In genomic region chr6:83582938-83583270, GRCm38 (mm10) we compare ENCODE assay signal across 9 mouse cellular contexts. TPM values are rescaled to one million over a fixed set of nuclear protein-coding genes. Genes with fewer than 3 reads are reported as not detected.
DNase-seq lines count a peak whose midpoint lies in the region; ATAC-seq lines count a peak whose summit lies in the region.
"Had no signal": no experiment of that assay in that cellular context is flagged by ENCODE, and none has a peak within 500 bp of the region (broad histone marks: within the 10 kb centered on the region; RNA-seq: fewer than 3 reads in every experiment).

No protein-coding gene starts in this region.

- peaks cover 5% of the 10 kb centered on the region; the same call in 1 of the 2 replicates for H3K4me1 ChIP-seq in forebrain, embryonic 15.5 days
- no peaks in the 10 kb centered on the region for H3K4me1 ChIP-seq in intestine, embryonic 15.5 days (replicated peaks)
- H3K4me1 ChIP-seq: limb, embryonic 12.5 days had no signal

- 0 out of 2 replicates have a peak, but pooled peaks cover 4% of the 10 kb centered on the region for H3K27me3 ChIP-seq in forebrain, embryonic 15.5 days
- H3K27me3 ChIP-seq in intestine, embryonic 15.5 days (replicated peaks) = no peaks in the 10 kb centered on the region

- H3K4me2 ChIP-seq in forebrain, embryonic 15.5 days (replicated peaks) = no peak overlapping the region
- H3K4me2 ChIP-seq in intestine, embryonic 15.5 days (replicated peaks) = no peak overlapping the region
- H3K4me2 ChIP-seq: limb, embryonic 12.5 days had no signal

- H3K9ac ChIP-seq in forebrain, embryonic 15.5 days (replicated peaks) = no peak overlapping the region
- no peak overlapping the region for H3K9ac ChIP-seq in intestine, embryonic 15.5 days
- H3K9ac ChIP-seq: limb, embryonic 12.5 days had no signal

- no peak overlapping the region for H3K4me3 ChIP-seq in forebrain, embryonic 15.5 days
- no peak overlapping the region for H3K4me3 ChIP-seq in intestine, embryonic 15.5 days (replicated peaks)
- H3K4me3 ChIP-seq: limb, embryonic 12.5 days had no signal

- peak; percentile 55; the same call in 1 of the 2 replicates for ATAC-seq in forebrain, embryonic 15.5 days (replicated peaks)
- ATAC-seq in intestine, embryonic 15.5 days = peak; percentile 45; the same call in 1 of the 2 replicates

- WGBS in forebrain, embryonic 15.5 days = 1% methylated on average over 6 of the region's 6 CpGs
- 3% methylated on average over 6 of the region's 6 CpGs for WGBS in intestine, embryonic 15.5 days

- no peaks in the 10 kb centered on the region for H3K9me3 ChIP-seq in forebrain, embryonic 15.5 days
- H3K9me3 ChIP-seq in intestine, embryonic 15.5 days = no peaks in the 10 kb centered on the region
- H3K9me3 ChIP-seq: limb, embryonic 12.5 days had no signal

- no peaks in the 10 kb centered on the region for H3K36me3 ChIP-seq in forebrain, embryonic 15.5 days
- H3K36me3 ChIP-seq in intestine, embryonic 15.5 days = no peaks in the 10 kb centered on the region
- H3K36me3 ChIP-seq: limb, embryonic 12.5 days had no signal

- H3K27ac ChIP-seq in forebrain, embryonic 15.5 days (replicated peaks) = no peak overlapping the region
- no peak overlapping the region for H3K27ac ChIP-seq in intestine, embryonic 15.5 days
- H3K27ac ChIP-seq: limb, embryonic 12.5 days had no signal

- peak; percentile 43 for DNase-seq in adrenal gland, postnatal 10 days
- DNase-seq in adrenal gland, postnatal 4 days (ENCODE audit: low spot score in 2 of 2) = no peak
- peak; percentile 36 to 43 for DNase-seq in B cell, adult 2 months
- DNase-seq in c-Kit-negative CD71-positive TER-119-positive erythroid progenitor cells, embryonic 14.5 days (ENCODE audit: low read depth, low spot score) = peak; percentile 28
- DNase-seq in lung, postnatal 10 days = peak; percentile 61
- DNase-seq in retina, postnatal 7 days (ENCODE audit: low read depth, low spot score) = peak; percentile 53

RNA-seq across cellular contexts. Expression of gene Stambp, which starts 10.4 kb away (rescaled TPM):
- total RNA-seq in adrenal gland, postnatal 10 days (2021) = 10 to 100 TPM; 18.3 to 23.4 TPM
- 10 to 100 TPM; 32.9 to 33.0 TPM for total RNA-seq in adrenal gland, postnatal 4 days (2021)
- 49.6 and 52.4 TPM in 2 replicates for polyA plus RNA-seq in forebrain, embryonic 15.5 days (2015; fragmentation: Nextera tagmentation; extraction: Ambion mirVana)
- polyA plus RNA-seq in intestine, embryonic 15.5 days (2015; fragmentation: Nextera tagmentation; extraction: Ambion mirVana) = 26.4 and 26.5 TPM in 2 replicates

RNA-seq across cellular contexts. Expression of gene Actg2, which starts 46.8 kb away (rescaled TPM):
- 1 to 10 TPM; 3.2 to 5.6 TPM for total RNA-seq in adrenal gland, postnatal 10 days (2021)
- 1 to 10 TPM; 3.1 to 4.3 TPM for total RNA-seq in adrenal gland, postnatal 4 days (2021)
- 1.1 TPM in 2 replicates for polyA plus RNA-seq in forebrain, embryonic 15.5 days (2015; fragmentation: Nextera tagmentation; extraction: Ambion mirVana)
- 1,278 and 1,309 TPM in 2 replicates for polyA plus RNA-seq in intestine, embryonic 15.5 days (2015; fragmentation: Nextera tagmentation; extraction: Ambion mirVana)

Comparison
In these comparisons a context has a peak if more than half of its experiments do, and no peak if none do; other contexts are left out.
1. DNase-seq: peak in adrenal gland, postnatal 10 days (single experiment), B cell, adult 2 months (2 of 2), c-Kit-negative CD71-positive TER-119-positive erythroid progenitor cells, embryonic 14.5 days (single experiment), lung, postnatal 10 days (single experiment) and retina, postnatal 7 days (single experiment); none in adrenal gland, postnatal 4 days (0 of 2).